Mouse (Mus musculus): Measurements from ENCODE around the gene Rnf168.
A peak's percentile ranks its signal among the peaks of the same experiment; 100 is the strongest.
"Not testable (repeated sequence)": the region's sequence is repeated elsewhere in the genome, so short reads cannot be mapped to it uniquely, and the experiment has no call there.

Gene Rnf168

GRCm38 (mm10) chr16:32277308-32278256 is at the start of gene Rnf168:
Gene Rnf168, plus strand, starts transcription at chr16:32277459.
- peak; percentile 83 for DNase-seq (ENCODE audit: low read depth)

GRCm38 (mm10) chr16:32232050-32232449 is 45.2 kb upstream of the Rnf168 start:
- DNase-seq (ENCODE audit: low read depth), result not testable (repeated sequence)

- no peak for DNase-seq (ENCODE audit: low read depth)
Measured at GRCm38 (mm10) chr16:32237930-32238680, 39.2 kb upstream of the Rnf168 start.

- DNase-seq (ENCODE audit: low read depth), result no peak
Measured at GRCm38 (mm10) chr16:32239428-32240312, 37.6 kb upstream of the Rnf168 start.

- no peak for DNase-seq (ENCODE audit: low read depth)
Measured at GRCm38 (mm10) chr16:32243901-32244300, 33.4 kb upstream of the Rnf168 start.

GRCm38 (mm10) chr16:32246351-32246791 is 30.9 kb upstream of the Rnf168 start:
- peak; percentile 68 for DNase-seq (ENCODE audit: low read depth)

GRCm38 (mm10) chr16:32246952-32247370 is 30.3 kb upstream of the Rnf168 start, which contains the start of the genes Fbxo45 and Wdr53:
Gene Fbxo45, minus strand, starts transcription at chr16:32247158.
Gene Wdr53, plus strand, starts transcription at chr16:32247227.
- DNase-seq (ENCODE audit: low read depth), result peak; percentile 94

GRCm38 (mm10) chr16:32264225-32264624 is 13.0 kb upstream of the Rnf168 start:
- DNase-seq (ENCODE audit: low read depth), result peak; percentile 70

- no peak for DNase-seq (ENCODE audit: low read depth)
Measured at GRCm38 (mm10) chr16:32271291-32271690, 6.0 kb upstream of the Rnf168 start, which contains the start of gene Smco1. Gene Smco1, plus strand, starts transcription at chr16:32271468.

- DNase-seq (ENCODE audit: low read depth), result peak; percentile 46
Measured at GRCm38 (mm10) chr16:32273338-32273737, 3.9 kb upstream of the Rnf168 start.

GRCm38 (mm10) chr16:32275041-32275440 is 2.2 kb upstream of the Rnf168 start:
- DNase-seq (ENCODE audit: low read depth), result no peak

GRCm38 (mm10) chr16:32275830-32276229 is 1.4 kb upstream of the Rnf168 start:
- no peak for DNase-seq (ENCODE audit: low read depth)

GRCm38 (mm10) chr16:32278396-32278795 is 1.1 kb downstream of the Rnf168 start:
- DNase-seq (ENCODE audit: low read depth), result no peak

GRCm38 (mm10) chr16:32280211-32280610 is 3.0 kb downstream of the Rnf168 start:
- no peak for DNase-seq (ENCODE audit: low read depth)

GRCm38 (mm10) chr16:32282608-32283007 is 5.3 kb downstream of the Rnf168 start:
- no peak for DNase-seq (ENCODE audit: low read depth)

GRCm38 (mm10) chr16:32291821-32292220 is 14.6 kb downstream of the Rnf168 start:
- DNase-seq (ENCODE audit: low read depth), result no peak

GRCm38 (mm10) chr16:32299617-32300016 is 22.4 kb downstream of the Rnf168 start:
- not testable (repeated sequence) for DNase-seq (ENCODE audit: low read depth)

- DNase-seq (ENCODE audit: low read depth), result no peak
Measured at GRCm38 (mm10) chr16:32303046-32303445, 25.8 kb downstream of the Rnf168 start.

- DNase-seq (ENCODE audit: low read depth), result no peak
Measured at GRCm38 (mm10) chr16:32303886-32304285, 26.6 kb downstream of the Rnf168 start.

GRCm38 (mm10) chr16:32311970-32312369 is 34.7 kb downstream of the Rnf168 start:
- DNase-seq (ENCODE audit: low read depth), result no peak

GRCm38 (mm10) chr16:32312386-32312785 is 35.1 kb downstream of the Rnf168 start:
- no peak for DNase-seq (ENCODE audit: low read depth)
